Mouse (Mus musculus) heart, postnatal 0 days (tissue): Measurements from ENCODE around the gene Dnah9. TPM values are rescaled to one million over a fixed set of nuclear protein-coding genes. Genes with fewer than 3 reads are reported as not detected.

Experiments used
- ATAC-seq: fragments of 200-750 bp; cut with Nextera tagmentation; 2 replicates; pipeline ENCODE4 v1.8.0; 2017; ENCODE audit warnings: low read depth, moderate number of reproducible peaks, moderate library complexity; ENCODE audit not compliant: insufficient read depth
- DNase-seq: peaks from one replicate; pipeline ENCODE4 v3.0.0-alpha.2; 2016; ENCODE audit warnings: low spot score
- H3K27ac ChIP-seq: fragments of 300-500 bp; sonication (generic); 2 replicates; pipeline ENCODE4 v1.5.1; 2014; ENCODE audit warnings: low read depth, mild to moderate bottlenecking
- H3K27me3 ChIP-seq: fragments of 300-500 bp; sonication (generic); 2 replicates; pipeline ENCODE4 v1.6.1; 2014; ENCODE audit warnings: low read length, mixed read lengths; ENCODE audit not compliant: control insufficient read depth, insufficient read depth
- H3K36me3 ChIP-seq: fragments of 300-500 bp; sonication (generic); replicated peaks from 2 replicates; pipeline ENCODE4 v1.6.1; 2014; ENCODE audit warnings: low read length, mixed read lengths; ENCODE audit not compliant: control insufficient read depth, insufficient read depth
- H3K4me1 ChIP-seq: fragments of 300-500 bp; sonication (generic); 2 replicates; pipeline ENCODE4 v1.6.1; 2014; ENCODE audit warnings: antibody characterized with exemption; ENCODE audit not compliant: control insufficient read depth, insufficient read depth
- H3K4me2 ChIP-seq: fragments of 300-500 bp; sonication (generic); 2 replicates; pipeline ENCODE4 v1.6.1; 2014; ENCODE audit warnings: low read depth, mild to moderate bottlenecking, low read length, moderate library complexity
- H3K4me3 ChIP-seq: fragments of 300-500 bp; sonication (generic); 2 replicates; pipeline ENCODE4 v1.5.1; 2014; ENCODE audit warnings: low read depth, low read length
- H3K9ac ChIP-seq: fragments of 300-500 bp; sonication (generic); replicated peaks from 2 replicates; pipeline ENCODE4 v1.6.1; 2014; ENCODE audit warnings: low read depth, low read length, mixed read lengths
- H3K9me3 ChIP-seq: fragments of 300-500 bp; sonication (generic); replicated peaks from 2 replicates; pipeline ENCODE4 v1.6.1; 2016; ENCODE audit warnings: low read length; ENCODE audit not compliant: control insufficient read depth
- CTCF ChIP-seq: IDR thresholded peaks from 2 replicates; pipeline ENCODE4 v1.5.1; 2016; ENCODE audit warnings: antibody characterized with exemption, control low read depth, low read depth
- EP300 ChIP-seq: IDR thresholded peaks from 2 replicates; pipeline ENCODE4 v1.6.1; 2016; ENCODE audit warnings: antibody characterized with exemption, low read depth
- WGBS: fragments of 180-500 bp; shearing (Covaris S2); extraction: QIAGEN DNeasy Blood & Tissue Kit; methylation state at CpG from one replicate; pipeline ENCODE4 v1.1.7; 2014; 5-methylcytosine and 5-hydroxymethylcytosine counted together
- polyA plus RNA-seq: library from polyadenylated mRNA; unstranded; fragments of >200 nt; fragmentation: Nextera tagmentation; extraction: Ambion mirVana; gene quantifications from 2 replicates; pipeline ENCODE4 v1.2.1, GENCODE M21; 2015
- total RNA-seq: library from RNA; depleted of rRNA; stranded (reverse); fragments of >200 nt; gene quantifications from 2 replicates; pipeline ENCODE4 v1.2.3, GENCODE M21; 2014; ENCODE audit warnings: low replicate concordance

Gene Dnah9
- total and polyA plus RNA-seq, 2 experiments from 2014 or later, result 1.0 TPM; not detected in 1

- no peak overlapping the region for H3K4me2 ChIP-seq
- H3K27me3 ChIP-seq, result no peaks in the 10 kb centered on the region
- TF ChIP-seq CTCF, result no peak
- no peak for TF ChIP-seq EP300
Observed at GRCm38 (mm10) chr11:66072921-66073320, 95.4 kb downstream of the Dnah9 start.

GRCm38 (mm10) chr11:66058956-66059355, 109.4 kb downstream of the Dnah9 start:
- WGBS, result 48% methylated on average over 3 of the region's 3 CpGs
- H3K27me3 ChIP-seq, result no peaks in the 10 kb centered on the region

More at GRCm38 (mm10) chr11:66072921-66073320, 95.4 kb downstream of the Dnah9 start:
- H3K4me3 ChIP-seq, result no peak overlapping the region
- H3K27ac ChIP-seq, result no peak overlapping the region
- no peak overlapping the region for H3K9ac ChIP-seq
- no peaks in the 10 kb centered on the region for H3K36me3 ChIP-seq
- no peaks in the 10 kb centered on the region for H3K4me1 ChIP-seq
- 64% methylated on average over 5 of the region's 5 CpGs for WGBS
- DNase-seq (no peak), ATAC-seq (no peak)
- H3K9me3 ChIP-seq, result no peaks in the 10 kb centered on the region

GRCm38 (mm10) chr11:66051294-66051693, 117.1 kb downstream of the Dnah9 start:
- H3K27ac ChIP-seq, result no peak overlapping the region
- H3K36me3 ChIP-seq, result no peaks in the 10 kb centered on the region
- no peak overlapping the region for H3K9ac ChIP-seq
- no peaks in the 10 kb centered on the region for H3K9me3 ChIP-seq
- ATAC-seq, result no peak
- H3K4me1 ChIP-seq, result no peaks in the 10 kb centered on the region
- no peak for DNase-seq
- no peaks in the 10 kb centered on the region for H3K27me3 ChIP-seq
- TF ChIP-seq CTCF (no peak), EP300 (no peak)
- H3K4me2 ChIP-seq, result no peak overlapping the region
- no peak overlapping the region for H3K4me3 ChIP-seq
- WGBS, result 75% methylated on average over 3 of the region's 3 CpGs

More at GRCm38 (mm10) chr11:66058956-66059355, 109.4 kb downstream of the Dnah9 start:
- ATAC-seq, result no peak
- Histone ChIP-seq H3K27ac (no peak overlapping the region), H3K4me3 (no peak overlapping the region), H3K36me3 (no peaks in the 10 kb centered on the region), H3K9ac (no peak overlapping the region), H3K4me2 (no peak overlapping the region), H3K9me3 (no peaks in the 10 kb centered on the region), H3K4me1 (no peaks in the 10 kb centered on the region)
- no peak for DNase-seq
- no peak for TF ChIP-seq CTCF
- TF ChIP-seq EP300, result no peak

GRCm38 (mm10) chr11:66049146-66049545, 119.2 kb downstream of the Dnah9 start:
- ATAC-seq, result no peak

GRCm38 (mm10) chr11:66046594-66047193, 121.7 kb downstream of the Dnah9 start:
- no peaks in the 10 kb centered on the region for H3K4me1 ChIP-seq
- ATAC-seq (no peak), DNase-seq (no peak)
- 49% methylated on average over 4 of the region's 4 CpGs for WGBS
- H3K4me2 ChIP-seq, result no peak overlapping the region
- no peak for TF ChIP-seq EP300
- TF ChIP-seq CTCF, result no peak
- no peak overlapping the region for H3K9ac ChIP-seq
- no peaks in the 10 kb centered on the region for H3K27me3 ChIP-seq
- H3K9me3 ChIP-seq, result no peaks in the 10 kb centered on the region
- H3K27ac ChIP-seq, result no peak overlapping the region
- no peak overlapping the region for H3K4me3 ChIP-seq
- H3K36me3 ChIP-seq, result no peaks in the 10 kb centered on the region

More at GRCm38 (mm10) chr11:66049146-66049545, 119.2 kb downstream of the Dnah9 start:
- H3K27ac ChIP-seq, result no peak overlapping the region
- no peak for DNase-seq
- no peak for TF ChIP-seq CTCF
- no peaks in the 10 kb centered on the region for H3K4me1 ChIP-seq
- no peak overlapping the region for H3K9ac ChIP-seq
- no peaks in the 10 kb centered on the region for H3K36me3 ChIP-seq
- H3K4me2 ChIP-seq, result no peak overlapping the region
- H3K27me3 ChIP-seq, result no peaks in the 10 kb centered on the region
- WGBS, result 66% methylated on average over 4 of the region's 4 CpGs
- H3K9me3 ChIP-seq, result no peaks in the 10 kb centered on the region
- H3K4me3 ChIP-seq, result no peak overlapping the region

- TF ChIP-seq EP300 (no peak), CTCF (no peak)
- Histone ChIP-seq H3K4me2 (no peak overlapping the region), H3K4me1 (no peaks in the 10 kb centered on the region), H3K9ac (no peak overlapping the region), H3K27ac (no peak overlapping the region), H3K27me3 (no peaks in the 10 kb centered on the region), H3K9me3 (no peaks in the 10 kb centered on the region), H3K4me3 (no peak overlapping the region), H3K36me3 (no peaks in the 10 kb centered on the region)
- DNase-seq, result no peak
- no peak for ATAC-seq
- WGBS, result 57% methylated on average over 6 of the region's 6 CpGs
Observed at GRCm38 (mm10) chr11:66043635-66044034, 124.7 kb downstream of the Dnah9 start.
